Mouse (Mus musculus) G1E (cell line): ENCODE measurements around the gene Nup88.

Experiments used
- CTCF ChIP-seq: IDR thresholded peaks from 2 replicates; pipeline ENCODE4 v1.5.1; 2012; ENCODE audit warnings: low read depth, low read length, inconsistent platforms, mixed read lengths
- GATA1 ChIP-seq: IDR thresholded peaks from 2 replicates; pipeline ENCODE4 v1.6.1; 2012; ENCODE audit warnings: borderline replicate concordance, low read length, inconsistent platforms, mixed read lengths

GRCm38 (mm10) chr11:70906681-70907080 is 63.1 kb downstream of the Nup88 start:
- TF ChIP-seq CTCF = no peak
- TF ChIP-seq GATA1 = no peak
